Comparison of ENCODE assay signal across 29 mouse cellular contexts in the genomic region with DNA sequence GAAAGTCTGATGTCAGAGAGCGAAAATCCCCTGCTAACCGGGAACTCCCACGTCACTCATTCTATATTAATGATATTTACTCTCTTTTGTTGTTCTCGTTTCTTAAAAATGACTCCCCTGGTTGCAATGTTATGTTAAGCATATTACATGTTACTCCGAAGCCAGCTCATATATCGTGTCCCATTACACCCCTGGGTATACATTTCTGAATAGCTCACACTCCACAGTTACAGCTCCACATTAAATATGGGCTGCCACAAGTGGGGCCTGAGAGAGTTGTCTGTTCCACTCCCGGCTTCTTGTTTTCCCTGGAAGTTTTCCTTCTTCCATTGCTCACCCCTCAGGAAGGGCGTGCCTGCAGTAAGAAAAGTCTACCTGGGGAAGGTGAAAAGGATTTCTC.
"Had no signal": no experiment of that assay in that cellular context is flagged by ENCODE, and none has a peak within 500 bp of the region (broad histone marks: within the 10 kb centered on the region; RNA-seq: fewer than 3 reads in every experiment).

No protein-coding gene starts in this region.

- H3K27ac ChIP-seq: embryonic facial prominence, embryonic 10.5 days; embryonic facial prominence, embryonic 12.5 days; embryonic facial prominence, embryonic 13.5 days; embryonic facial prominence, embryonic 15.5 days; forebrain, embryonic 10.5 days; forebrain, embryonic 12.5 days; forebrain, embryonic 13.5 days; forebrain, embryonic 15.5 days; gastrocnemius, adult 2 months had no signal

- H3K4me2 ChIP-seq: embryonic facial prominence, embryonic 12.5 days; embryonic facial prominence, embryonic 13.5 days; embryonic facial prominence, embryonic 15.5 days; forebrain, embryonic 12.5 days; forebrain, embryonic 13.5 days; forebrain, embryonic 15.5 days had no signal

- H3K36me3 ChIP-seq: embryonic facial prominence, embryonic 10.5 days; embryonic facial prominence, embryonic 12.5 days; embryonic facial prominence, embryonic 13.5 days; embryonic facial prominence, embryonic 15.5 days; forebrain, embryonic 10.5 days; forebrain, embryonic 12.5 days; forebrain, embryonic 15.5 days had no signal

- H3K4me1 ChIP-seq: embryonic facial prominence, embryonic 10.5 days; embryonic facial prominence, embryonic 12.5 days; embryonic facial prominence, embryonic 13.5 days; embryonic facial prominence, embryonic 15.5 days; forebrain, embryonic 10.5 days; forebrain, embryonic 12.5 days; forebrain, embryonic 13.5 days; forebrain, embryonic 15.5 days had no signal

- H3K4me3 ChIP-seq: embryonic facial prominence, embryonic 10.5 days; embryonic facial prominence, embryonic 12.5 days; embryonic facial prominence, embryonic 13.5 days; embryonic facial prominence, embryonic 15.5 days; erythroblast, embryonic 14.5 days; forebrain, embryonic 10.5 days; forebrain, embryonic 12.5 days; forebrain, embryonic 13.5 days; forebrain, embryonic 15.5 days; gastrocnemius, adult 2 months had no signal

- H3K27me3 ChIP-seq: embryonic facial prominence, embryonic 12.5 days; embryonic facial prominence, embryonic 13.5 days; embryonic facial prominence, embryonic 15.5 days; forebrain, embryonic 12.5 days; forebrain, embryonic 13.5 days; forebrain, embryonic 15.5 days had no signal

- DNase-seq: cerebellum, adult 18-20 months; cerebellum, adult 2 months; cerebellum, adult 8-10 months; cerebellum, adult 9-10 months; cerebellum, adult 9-11 months; cerebellum, postnatal 10 days; cerebellum, postnatal 14 days; cerebellum, postnatal 25 days; cerebellum, postnatal 36 days; embryo, embryonic 11 days; forebrain, postnatal 0 days; gastrocnemius, adult 2 months; gastrocnemius, postnatal 10 days; gastrocnemius, postnatal 14 days; gastrocnemius, postnatal 25 days; gastrocnemius, postnatal 36 days; heart, adult 11 months; heart, adult 18-20 months had no signal

- ATAC-seq: forebrain, embryonic 13.5 days; forebrain, embryonic 14.5 days; forebrain, embryonic 15.5 days; forebrain, embryonic 16.5 days; forebrain, postnatal 0 days had no signal

- H3K9ac ChIP-seq: embryonic facial prominence, embryonic 12.5 days; embryonic facial prominence, embryonic 13.5 days; embryonic facial prominence, embryonic 15.5 days; forebrain, embryonic 12.5 days; forebrain, embryonic 13.5 days; forebrain, embryonic 15.5 days; forebrain, postnatal 0 days had no signal

- H3K9me3 ChIP-seq: embryonic facial prominence, embryonic 10.5 days; embryonic facial prominence, embryonic 12.5 days; embryonic facial prominence, embryonic 13.5 days; embryonic facial prominence, embryonic 15.5 days; forebrain, embryonic 10.5 days; forebrain, embryonic 12.5 days; forebrain, embryonic 13.5 days; forebrain, embryonic 15.5 days had no signal
